Mouse (Mus musculus) lung, postnatal 36 days (tissue): ENCODE data around the gene Lhx5.

Source experiments
- DNase-seq: peaks from one replicate; pipeline ENCODE4 v3.0.0; 2022; ENCODE audit warnings: mixed read lengths

The Lhx5 gene

GRCm38 (mm10) chr5:120465860-120466259 is 34.4 kb downstream of the Lhx5 start:
- peak; percentile 36 for DNase-seq

- peak; percentile 12 for DNase-seq
Measured at GRCm38 (mm10) chr5:120467026-120467425, 35.5 kb downstream of the Lhx5 start.

GRCm38 (mm10) chr5:120468336-120468735 is 36.8 kb downstream of the Lhx5 start:
- no peak for DNase-seq

GRCm38 (mm10) chr5:120468830-120469229 is 37.3 kb downstream of the Lhx5 start:
- no peak for DNase-seq

GRCm38 (mm10) chr5:120471538-120471937 is 40.0 kb downstream of the Lhx5 start:
- DNase-seq, result no peak

- no peak for DNase-seq
Measured at GRCm38 (mm10) chr5:120472770-120473169, 41.3 kb downstream of the Lhx5 start, which contains the start of gene Sdsl. TSS of gene Sdsl (minus strand) at chr5:120472810.

DNA sequence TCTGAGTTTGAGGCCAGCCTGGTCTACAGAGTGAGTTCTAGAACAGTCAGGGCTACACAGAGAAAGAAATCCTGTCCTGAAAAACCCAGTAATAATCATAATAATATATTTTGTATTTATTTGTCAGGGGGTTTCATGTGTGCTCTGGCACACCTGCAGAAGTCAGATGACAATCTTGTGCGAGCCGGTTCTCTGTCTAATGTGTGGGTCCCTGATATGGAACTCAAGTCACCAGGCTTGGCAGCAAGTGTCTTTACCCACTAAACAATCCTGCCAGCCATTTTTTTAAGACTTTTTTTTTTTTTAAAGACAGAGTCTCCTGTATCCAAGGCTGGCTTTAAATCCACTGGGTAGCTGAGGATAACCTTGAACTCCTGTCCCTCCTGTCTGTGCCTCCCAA is 41.9 kb downstream of the Lhx5 start:
- DNase-seq, result no peak

- DNase-seq, result no peak
Measured at GRCm38 (mm10) chr5:120475861-120476260, 44.4 kb downstream of the Lhx5 start.

DNA sequence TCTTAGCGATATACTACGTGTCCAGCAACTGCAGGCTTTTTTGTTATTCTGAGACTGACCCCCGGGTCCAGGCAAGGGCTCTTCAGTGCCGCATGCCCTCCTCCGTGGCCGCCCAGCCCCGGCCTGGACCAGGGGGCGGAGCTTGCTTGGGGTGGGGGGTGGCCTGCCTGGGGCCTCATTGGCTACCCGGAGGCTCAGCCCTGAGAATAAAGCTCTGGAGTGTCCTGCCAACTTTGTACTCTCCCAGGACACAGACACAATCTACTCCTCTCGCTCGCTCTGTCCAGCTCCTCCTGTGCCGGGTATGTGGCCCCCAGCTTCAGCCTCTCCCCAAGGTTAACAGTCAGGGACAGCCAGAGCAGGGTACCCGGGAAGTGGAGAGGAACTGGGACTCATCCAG is 44.8 kb downstream of the Lhx5 start, which contains the start of gene Sds:
Sds (plus strand) TSS at position 231 of the 400 bp plus-strand sequence.
- DNase-seq, result no peak

DNA sequence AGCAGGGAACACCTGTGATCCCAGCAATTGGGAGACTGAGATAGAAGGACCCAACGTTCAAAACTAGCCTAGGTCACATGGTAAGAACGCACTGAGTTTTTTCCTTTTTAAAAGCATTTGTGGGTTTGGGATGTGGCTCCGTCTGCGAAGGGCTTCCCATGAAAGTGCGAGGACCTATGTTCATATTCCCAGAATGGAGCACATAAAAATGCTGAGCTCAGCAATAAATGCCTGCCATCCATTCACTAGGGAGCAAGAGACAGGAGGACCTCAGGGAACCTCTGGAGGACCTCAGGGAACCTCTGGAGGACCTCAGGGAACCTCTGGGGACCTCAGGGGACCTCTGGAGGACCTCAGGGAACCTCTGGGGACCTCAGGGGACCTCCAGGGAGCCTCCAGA is 46.5 kb downstream of the Lhx5 start:
- no peak for DNase-seq

DNA sequence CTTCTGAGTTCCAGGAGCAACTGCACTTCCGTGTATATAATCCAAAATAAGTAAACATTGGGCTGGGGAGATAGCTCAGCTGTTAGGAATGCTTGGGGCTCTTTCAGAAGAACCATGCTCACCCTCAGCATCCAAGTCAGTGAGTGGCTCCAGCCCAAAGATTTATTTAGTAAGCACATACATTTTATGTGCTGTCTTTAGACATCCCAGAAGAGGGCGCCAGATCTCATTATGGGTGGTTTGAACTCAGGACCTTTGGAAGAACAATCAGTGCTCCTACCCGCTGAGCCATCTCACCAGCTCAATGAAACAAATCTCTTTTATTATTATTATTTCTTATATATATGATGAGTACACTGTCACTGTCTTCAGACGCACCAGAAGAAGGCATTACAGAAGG is 48.0 kb downstream of the Lhx5 start:
- no peak for DNase-seq

- DNase-seq, result no peak
Measured at GRCm38 (mm10) chr5:120481205-120481604, 49.7 kb downstream of the Lhx5 start.

DNA sequence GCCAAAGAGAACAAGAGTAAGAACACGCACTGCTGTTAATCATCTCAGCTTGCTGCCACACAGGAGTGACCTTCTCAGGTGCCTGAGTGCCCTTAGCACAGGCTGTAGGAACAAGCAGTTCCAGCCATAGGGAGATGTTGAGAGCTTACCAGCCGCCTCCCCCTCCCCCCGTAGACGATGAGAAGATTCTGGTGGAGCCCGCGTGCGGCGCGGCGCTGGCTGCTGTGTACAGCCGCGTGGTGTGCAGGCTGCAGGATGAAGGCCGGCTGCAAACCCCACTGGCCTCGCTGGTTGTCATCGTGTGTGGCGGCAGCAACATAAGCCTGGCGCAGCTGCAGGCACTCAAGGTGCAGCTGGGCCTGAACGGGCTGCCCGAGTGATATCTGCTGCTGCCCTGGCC is 51.9 kb downstream of the Lhx5 start:
- no peak for DNase-seq

DNA sequence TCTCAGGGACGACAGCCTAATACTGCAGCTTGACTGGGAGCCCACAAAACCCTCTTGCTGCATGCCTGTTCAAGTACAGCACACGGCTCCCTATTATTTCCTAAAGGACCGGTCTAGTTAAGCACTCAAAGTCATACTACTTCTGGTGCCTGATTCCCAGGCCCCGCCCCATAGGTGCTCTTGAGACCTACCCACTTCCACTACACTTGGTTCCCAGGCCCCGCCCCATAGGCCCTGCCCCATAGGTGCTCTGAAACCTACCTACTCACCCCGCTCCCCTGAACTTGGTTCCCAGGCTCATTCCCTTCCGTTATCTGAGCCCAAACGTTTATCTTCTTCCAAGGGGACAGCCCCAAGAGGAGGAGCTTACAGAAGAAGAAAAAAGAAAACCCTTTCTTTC is 56.3 kb downstream of the Lhx5 start:
- DNase-seq, result no peak

DNA sequence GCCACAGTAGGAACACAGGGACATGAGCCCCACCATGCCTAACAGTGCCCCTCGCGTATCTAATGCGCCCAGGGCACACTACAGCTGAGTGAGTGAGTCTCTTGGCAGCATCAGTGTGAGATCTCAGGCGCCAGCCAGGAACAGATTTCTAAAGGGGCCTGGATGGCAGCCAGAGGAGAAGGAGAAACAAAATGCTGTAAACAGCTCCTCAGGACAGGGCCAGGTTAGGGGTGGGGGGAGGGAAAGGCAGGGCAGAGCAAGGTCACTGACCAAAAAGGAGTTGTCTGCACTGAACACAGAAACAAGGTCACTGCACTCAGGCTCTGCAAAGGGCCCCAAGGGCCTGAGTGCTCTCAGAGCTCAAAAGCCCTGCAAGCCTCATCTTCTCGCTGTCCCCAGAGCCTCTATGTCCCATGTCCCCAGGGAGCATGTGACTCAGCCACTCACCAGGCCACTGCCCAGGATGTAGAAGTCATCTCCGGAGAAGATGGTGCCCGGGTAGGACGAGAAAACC is 59.2 kb downstream of the Lhx5 start:
- DNase-seq, result peak; percentile 36
